Mouse (Mus musculus): ENCODE results near the gene Foxo3. TPM values are rescaled to one million over a fixed set of nuclear protein-coding genes. Genes with fewer than 3 reads are reported as not detected.

The Foxo3 gene
- total RNA-seq, 2 experiments from 2014 or later, result 43.8 to 46.4 TPM

DNA sequence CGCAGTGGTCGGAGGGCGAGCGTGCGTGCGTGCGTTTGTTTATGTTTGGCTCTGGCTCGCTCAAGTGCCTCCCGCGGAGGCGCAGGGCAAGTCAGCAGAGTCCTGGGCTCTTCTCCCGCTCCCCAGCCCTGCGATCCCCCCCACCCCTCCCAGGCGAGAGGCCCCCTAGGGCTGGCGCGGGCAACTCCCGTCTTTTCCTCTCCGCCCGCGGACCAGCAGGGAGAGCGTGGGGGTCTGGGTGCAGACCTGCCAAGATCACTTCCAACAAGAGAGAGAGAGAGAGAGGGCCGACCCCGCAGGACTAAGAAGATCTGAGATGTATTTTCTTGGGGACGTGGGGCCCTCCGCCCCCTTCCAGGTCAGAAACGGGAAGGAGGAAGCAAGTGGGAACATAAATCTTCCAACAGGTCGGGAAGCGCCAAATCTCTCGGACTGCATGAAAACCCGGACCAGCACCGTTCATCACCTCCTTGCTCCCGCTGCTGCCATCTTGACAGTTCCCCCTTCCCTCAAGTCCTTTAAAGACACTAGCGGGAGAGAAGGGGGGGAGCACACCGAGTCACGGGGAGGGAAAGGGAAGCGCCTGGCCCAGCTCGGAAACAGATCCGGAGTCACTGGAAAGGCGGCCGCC, 569 bp downstream of the Foxo3 start:
- DNase-seq (ENCODE audit: low spot score in 2 of 2), result no peak

DNA sequence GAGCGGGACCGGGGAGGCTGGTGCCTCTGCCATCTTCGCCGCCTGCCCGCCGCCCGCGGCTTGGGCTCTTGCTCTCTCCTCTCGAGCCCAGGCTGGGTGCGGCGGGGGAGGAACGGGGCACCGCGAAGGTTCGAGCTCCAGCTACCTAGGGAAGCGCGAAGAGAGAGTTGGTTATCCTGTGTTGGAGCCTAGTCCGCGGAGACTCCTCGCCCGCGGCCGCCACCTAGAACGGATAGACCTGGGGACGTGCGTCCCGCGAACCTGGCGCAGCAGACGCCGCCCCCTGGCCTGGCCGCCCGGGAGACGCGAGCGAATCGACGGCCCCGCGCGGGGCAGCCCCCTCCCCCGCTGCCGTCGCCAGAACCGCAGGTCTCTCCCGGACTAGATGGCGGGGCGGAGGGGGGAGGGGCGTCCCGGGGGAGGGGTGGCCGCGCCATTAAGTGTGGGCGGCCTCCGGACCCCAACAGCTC, 1.1 kb downstream of the Foxo3 start:
- no peak for DNase-seq (ENCODE audit: low spot score in 2 of 2)

DNA sequence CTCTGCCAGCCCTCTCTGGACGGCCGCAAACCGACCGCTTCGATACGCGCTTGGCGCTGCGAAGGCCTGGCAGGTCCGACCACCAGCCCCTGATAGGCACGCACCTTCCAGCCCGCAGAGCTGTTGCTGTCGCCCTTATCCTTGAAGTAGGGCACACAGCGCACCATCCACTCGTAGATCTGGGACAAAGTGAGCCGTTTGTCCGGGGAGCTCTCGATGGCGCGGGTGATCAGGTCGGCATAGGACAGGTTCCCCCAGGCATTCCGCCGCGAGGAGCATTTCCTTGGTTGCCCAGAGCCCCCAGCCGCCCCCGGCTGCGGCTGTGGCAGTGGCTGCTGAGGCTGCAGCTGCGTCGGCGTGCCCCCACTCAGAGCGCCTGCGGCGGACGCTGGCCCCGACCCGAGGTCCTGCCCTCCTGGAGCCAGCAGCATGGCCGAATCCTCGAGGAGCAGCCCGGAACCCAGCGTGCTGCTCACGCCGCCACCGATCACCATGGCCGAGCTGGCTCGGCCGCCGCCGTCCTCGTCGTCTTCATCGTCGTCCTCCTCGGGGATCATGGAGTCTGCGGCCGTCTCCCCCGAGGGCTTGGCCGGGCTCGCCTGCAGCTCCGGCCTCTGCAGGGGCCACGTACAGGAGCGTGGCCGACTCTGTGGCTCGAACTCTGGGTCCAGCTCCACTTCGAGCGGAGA, 1.7 kb downstream of the Foxo3 start:
- DNase-seq (ENCODE audit: low spot score in 2 of 2), result peak in 1 of 2 experiments; percentile 57

DNA sequence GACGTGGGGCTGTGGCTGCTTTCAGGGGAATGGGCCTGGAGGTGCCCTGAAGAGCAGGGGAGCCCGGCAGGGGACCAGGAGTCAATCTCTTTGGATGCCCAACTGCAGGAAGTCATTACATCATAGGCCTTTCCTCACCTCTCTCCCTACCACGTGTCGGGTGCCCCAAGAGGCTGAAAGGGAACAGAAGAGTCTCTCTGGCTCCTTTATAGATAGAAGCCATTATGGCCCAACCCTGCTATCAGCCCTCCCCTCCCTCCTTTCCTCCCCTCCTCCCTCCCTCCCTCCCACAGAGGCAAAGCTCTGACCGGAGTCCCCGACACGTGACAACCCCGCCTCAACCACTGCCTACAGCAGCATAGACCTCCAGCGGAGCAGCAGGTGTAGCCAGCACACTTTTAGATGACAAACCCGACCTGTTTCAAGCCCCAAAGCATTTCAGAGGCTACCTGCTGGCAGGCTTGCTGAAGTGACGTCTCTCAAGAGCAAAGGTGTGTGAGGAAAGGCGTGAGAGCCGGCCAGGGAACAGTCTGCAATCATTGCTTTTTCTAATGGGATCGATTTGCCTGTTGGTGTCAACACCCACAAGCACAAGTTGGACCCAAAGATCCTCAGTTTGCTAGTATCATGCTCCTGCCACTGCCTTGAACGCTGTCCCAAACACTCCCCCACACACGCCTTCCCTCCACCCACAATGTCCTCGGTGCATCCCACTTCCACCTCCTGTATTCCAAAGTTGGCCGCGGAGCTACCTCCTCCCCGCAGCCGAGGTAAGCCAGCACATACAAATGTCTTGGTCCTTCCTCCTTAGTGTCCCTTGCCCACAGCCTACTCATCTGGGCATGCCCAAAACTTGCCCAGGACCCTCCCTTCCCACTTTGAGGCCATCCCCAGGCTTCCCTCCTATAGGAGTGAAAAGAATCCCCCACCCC, 2.5 kb downstream of the Foxo3 start:
- no peak for DNase-seq (ENCODE audit: low spot score in 2 of 2)

DNA sequence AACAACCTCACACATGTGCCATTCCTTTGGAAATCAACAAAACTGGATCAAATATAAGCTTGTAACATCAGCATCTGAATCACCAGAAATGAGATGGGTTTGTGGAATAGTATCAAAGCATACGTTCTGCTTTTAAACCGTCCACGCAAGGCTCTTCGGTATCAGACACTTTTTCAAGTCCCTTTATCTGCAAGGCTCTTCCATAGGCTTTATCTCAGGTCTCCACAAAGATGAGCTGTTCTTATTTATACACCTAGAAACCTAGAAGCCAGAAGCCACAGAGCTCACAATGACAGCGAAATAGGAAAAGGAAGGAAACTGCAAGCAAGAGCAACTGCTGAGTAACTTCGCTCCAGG, 3.2 kb downstream of the Foxo3 start:
- no peak for DNase-seq (ENCODE audit: low spot score in 2 of 2)

DNA sequence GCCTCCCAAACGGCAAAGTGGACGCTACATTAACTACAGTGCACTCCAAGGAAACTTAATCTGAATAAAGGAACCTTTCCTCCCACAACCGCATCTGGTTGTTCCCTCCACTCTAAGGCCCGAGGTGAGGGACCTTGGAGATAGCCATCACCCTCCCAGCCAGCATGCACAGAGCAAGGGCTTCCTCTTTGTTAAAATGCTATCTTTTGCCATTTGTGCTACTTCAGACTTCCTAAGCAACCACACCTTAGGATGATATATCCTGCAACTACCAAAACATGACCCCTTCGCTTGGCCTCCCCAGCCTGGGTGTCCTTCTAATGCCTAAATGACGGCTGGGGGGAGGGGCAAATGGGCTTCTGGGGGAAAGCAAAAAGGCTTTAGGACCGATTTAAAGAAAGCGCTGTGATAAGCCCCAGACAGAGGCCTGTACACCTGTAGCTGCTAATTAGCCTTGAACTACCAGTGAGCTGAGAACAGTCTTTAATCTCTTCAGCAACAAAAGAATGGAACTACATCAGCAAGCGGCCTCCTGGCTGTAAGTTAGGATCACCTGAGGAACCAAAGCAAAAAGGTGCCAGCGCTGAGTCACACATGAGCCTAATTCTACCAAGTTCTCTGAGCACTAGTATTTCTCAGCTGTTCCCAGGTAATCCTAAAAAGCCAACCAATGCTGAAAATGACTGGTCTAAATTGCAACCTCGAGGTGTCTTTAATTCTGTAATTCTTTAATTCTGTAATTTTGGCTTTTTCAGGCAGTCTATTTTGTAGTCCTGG, 4.9 kb downstream of the Foxo3 start:
- no peak for DNase-seq (ENCODE audit: low spot score in 2 of 2)

DNA sequence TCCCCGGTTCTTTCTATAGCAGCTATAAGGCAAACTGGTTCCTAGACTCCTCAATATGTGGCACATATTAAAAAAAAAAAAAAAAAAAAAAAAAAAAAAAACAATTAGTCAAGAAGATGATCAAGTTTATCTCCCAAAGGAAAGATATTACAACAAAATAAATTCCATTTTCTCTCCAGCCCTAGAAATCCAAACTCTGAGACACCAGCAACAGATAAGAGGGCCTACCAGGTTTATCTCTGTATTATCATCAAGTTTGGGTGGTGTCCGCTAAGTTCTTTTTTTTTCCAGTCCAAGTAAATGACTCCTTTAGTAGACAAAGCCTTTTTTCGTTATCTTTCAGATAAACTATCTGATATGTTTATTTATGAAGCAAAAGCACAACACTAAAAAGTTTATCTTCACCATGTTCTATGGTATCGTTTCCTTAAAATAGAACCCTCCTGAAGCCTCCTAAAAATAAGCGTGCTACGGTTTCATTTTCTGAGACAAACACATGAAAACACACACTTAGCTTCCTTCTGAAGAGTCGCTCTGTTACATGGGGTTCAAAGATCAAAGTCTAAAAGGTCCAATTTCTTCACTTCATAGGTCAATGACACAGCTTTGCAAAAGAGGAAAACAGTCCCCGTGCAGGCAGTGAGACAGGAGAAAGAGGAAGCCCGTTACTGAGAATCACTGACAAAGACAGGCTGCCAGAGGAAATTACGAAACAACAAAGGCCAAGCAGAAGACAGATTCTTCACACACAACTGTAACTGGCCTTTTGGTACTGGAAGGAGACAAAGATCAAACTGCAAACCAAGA, 6.1 kb downstream of the Foxo3 start:
- DNase-seq (ENCODE audit: low spot score in 2 of 2), result no peak

DNA sequence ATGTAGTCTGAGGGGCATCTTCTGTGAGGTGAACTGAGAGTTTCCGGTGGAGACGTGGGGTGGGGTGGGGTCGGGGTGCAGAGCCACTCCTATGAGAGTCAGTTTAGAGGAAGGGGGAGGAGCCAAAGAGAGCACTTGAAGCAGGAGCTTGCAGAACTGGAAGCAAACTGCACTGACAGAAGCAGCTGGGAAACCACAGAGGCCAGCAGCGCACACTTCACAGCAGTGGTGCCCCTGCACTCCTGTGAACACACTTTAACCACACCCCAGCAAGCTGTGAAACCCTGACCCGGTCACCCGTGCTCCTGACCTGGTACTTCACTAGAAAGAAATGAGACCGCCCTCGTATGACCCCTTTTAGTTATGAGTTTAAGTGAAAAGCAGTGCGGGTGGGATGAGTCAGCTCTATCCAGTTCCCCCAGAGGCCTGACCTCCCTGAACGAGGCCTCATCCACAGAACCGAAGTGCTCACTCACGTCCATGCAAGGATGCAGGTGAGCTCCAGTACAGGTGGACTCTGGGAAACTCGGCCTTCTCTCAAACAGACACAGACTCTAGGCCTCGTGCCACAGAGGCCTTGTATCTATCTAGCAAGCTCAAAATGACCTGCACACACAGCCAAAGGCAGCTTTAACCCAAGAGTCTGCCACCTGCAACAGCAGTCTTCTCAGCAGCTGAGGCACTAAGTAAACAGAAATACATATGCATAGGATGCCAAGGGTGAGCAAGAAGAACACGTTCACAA, 7.1 kb downstream of the Foxo3 start:
- no peak for DNase-seq (ENCODE audit: low spot score in 2 of 2)

DNA sequence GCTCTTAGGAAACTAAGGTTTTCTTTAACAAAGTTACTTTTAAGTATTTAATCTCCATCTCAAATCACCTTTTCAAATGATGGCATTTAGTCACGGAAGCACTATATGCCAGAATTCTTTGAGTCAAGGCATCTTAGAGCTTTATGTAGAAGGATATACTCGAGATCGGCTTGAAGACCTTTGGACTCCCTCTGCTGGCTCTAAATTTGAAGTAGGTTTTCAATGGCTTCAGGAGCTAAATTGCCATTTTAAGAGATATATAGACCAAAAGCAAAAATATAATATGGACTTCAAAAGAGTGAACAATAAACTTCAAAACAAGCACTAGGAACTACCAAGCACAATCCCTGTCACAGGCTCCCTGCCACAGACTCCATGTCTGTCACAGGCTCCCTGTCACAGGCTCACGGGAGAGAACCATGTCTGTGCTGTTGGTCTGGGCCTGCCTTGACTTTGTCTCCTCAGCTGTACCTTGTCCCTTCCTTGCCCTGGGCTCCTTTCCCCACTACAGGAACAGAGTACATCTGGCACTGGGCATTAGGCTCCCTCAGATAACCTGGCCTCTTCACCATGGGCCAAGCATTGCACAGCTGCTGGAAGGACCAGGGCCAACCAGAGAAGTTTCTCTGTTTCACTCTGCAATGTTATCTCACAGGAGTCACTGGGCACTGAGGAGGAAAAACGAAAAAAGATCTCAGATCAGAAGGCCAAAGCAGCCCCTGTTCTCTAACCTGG, 8.6 kb downstream of the Foxo3 start:
- no peak for DNase-seq (ENCODE audit: low spot score in 2 of 2)

DNA sequence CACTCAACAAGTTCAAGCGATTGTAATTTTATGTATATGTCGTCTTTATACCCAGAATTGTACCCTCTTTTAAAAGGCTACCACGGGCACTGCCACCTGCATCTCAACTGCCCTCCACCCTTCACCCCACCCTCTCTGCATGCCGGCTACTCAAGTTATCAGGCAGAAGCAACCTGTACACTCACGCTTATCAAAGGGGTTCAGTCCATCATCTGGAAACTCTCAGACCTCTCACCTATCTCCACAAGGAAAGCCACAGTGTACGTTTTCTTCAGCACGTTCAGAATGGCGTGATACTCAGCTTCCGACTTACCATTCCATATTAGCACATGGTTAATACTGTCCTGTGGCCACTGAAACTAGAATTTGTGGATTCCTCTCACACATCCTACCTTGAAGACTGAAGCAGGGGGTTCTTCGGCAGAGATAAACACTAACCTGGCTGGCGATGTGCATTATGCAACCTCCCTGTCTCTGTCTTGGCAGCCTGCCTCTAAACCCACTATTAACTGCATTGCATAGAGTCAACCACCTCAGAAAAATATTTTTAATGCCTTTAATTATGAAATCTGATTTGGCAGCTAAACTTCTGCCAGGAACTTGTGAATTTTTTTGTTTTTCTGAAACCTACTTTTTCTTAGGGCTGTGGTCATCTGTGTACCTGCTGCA, 11.4 kb downstream of the Foxo3 start:
- DNase-seq (ENCODE audit: low spot score in 2 of 2), result no peak

DNA sequence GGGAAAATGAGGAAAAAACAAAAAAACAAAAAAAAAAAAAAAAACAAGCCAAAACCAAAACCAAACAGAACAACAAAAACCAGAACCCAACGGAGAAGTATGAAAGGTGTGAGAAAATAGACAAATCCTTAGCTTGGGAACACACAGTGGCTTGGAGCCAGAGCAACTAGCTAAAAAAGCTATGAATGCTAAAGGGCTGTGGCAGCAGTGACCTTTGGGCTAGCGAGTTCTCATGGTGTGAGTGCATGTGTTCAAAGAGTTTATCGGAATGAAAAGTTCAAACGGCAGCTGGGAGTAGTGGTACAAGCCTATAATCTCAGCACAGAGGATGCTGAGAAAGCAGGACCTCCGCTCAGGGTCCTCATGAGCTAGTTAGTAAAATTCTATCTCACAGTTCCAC, 12.4 kb downstream of the Foxo3 start:
- no peak for DNase-seq (ENCODE audit: low spot score in 2 of 2)

DNA sequence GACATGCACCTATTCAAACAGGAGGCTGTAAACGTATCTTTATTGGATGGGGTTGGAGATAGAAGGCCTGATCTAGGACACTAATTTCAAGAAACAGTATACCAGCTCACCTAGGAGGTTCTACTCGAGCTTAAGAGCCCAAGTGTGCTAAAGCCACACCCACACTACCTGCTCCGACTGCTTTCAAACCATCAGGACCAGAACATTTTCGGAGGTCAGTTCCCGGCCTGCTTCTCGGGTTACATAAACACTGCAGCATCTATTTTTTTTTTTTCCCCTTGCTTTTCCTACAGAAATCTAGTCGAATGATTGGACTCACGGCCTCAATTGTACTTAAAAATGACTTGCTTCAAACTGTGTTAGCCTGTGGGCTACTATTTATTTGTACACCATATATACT, 12.9 kb downstream of the Foxo3 start:
- DNase-seq (ENCODE audit: low spot score in 2 of 2), result no peak

DNA sequence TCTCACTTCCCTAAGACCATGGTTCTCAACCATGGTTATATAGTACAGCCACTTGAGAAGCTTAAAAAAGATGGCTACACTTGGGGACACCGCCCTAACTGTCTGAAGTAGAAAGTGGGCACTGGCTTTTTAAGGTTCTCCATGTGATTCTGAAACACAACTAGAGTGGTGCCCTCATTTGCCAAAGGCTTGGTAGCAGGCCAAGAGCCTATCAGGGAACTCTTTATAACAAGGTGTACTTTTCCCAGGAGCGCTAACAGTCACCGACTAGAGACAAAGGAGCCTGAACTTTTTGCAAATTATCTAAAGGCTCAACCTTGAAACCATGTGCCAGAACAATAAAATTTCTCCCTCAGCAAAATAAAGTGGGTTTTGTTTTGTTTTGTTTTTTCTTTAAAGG, 14.5 kb downstream of the Foxo3 start:
- DNase-seq (ENCODE audit: low spot score in 2 of 2), result no peak

DNA sequence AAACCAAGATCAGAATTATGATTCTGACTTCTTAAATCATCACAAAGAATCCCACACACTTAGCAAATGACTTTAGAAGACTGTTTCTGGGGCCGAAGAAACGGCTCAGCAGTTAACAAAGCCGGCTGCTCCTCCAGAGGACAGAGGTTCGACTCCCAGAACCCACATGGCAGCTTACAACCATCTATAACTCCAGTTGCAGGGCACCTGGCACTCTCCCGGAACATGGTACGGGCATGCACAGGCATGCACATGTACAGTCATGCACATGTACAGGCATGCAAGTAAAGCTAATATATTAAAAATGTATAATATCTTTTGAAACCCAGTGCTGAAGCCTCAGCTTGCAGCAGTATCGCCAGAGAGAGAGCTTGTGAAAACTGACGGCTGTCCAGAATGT, 15.5 kb downstream of the Foxo3 start:
- DNase-seq (ENCODE audit: low spot score in 2 of 2), result no peak

DNA sequence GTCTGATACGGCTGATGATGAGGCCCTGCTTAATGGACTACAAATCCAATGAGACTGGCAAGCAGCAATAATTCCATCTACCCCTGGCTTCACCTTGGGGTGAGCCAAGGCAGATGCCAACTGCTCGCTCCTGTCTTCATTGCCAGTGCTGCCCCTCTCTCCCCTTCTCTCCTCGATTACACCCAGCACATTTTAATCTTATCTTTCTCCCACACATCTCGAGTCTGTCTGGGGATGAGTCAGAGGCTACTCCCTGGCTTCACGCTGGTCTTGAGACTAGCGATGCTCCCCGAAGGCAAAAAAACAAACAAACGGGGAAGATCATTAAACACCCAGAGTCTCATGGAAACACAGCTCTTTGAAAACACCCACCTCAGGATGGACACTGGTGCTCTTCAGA, 16.0 kb downstream of the Foxo3 start:
- no peak for DNase-seq (ENCODE audit: low spot score in 2 of 2)

DNA sequence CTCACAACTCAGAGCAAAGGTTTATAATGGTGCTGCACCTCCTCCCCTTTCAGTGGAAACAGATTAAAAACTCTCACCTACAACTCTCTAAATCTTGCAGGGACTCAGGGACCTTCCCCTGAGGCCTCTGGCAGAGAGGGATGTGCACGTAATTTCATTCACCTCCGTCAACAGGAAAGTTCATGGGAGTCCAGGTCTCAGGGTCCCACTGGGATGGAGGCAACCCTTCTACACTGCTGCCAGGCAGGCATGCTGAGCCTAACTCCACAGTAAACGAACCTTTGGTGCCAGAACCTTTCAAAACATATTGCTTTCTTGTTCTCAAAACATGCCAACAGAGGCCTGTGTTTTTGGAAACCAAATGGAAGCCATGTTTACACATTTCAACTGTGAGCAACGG, 17.0 kb downstream of the Foxo3 start:
- no peak for DNase-seq (ENCODE audit: low spot score in 2 of 2)

DNA sequence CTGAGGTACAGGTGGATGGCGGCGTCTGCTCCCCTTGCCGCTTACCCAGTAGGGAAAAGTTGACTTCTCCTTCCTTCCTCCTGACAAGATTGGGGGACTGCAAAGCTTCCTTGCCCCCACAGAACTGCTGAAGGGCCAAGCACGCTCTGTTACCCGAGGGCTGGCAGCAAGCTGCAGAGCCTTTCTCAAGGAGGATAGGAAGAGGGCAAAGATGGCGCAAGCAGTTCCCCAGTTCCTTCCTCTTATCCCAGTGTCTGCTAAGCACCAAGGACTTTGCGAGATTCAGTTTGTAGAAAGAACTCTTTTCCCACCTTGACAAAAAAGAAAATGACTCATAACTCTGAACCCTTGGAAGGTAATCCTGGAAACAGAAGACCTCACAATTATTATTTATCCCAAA, 18.6 kb downstream of the Foxo3 start:
- DNase-seq (ENCODE audit: low spot score in 2 of 2), result no peak

DNA sequence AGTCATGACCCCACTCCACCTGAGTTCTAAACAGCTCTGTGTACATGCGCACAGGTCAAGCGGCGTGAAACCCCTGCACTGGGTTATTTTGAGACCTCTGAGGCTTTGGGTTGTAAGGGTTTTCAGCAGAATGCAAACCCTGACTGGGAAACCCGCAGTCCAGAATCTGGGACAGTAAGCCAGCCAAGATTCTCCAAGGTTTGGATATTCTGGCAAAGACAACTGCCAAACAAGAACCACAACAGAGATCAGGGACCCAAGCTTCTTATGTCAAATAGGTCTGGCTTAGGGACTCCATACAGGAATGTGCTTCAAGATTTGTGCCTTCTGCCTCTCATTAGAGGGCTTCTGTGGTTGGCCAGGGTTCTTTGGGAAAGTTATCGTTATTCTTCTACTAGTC, 21.8 kb downstream of the Foxo3 start:
- no peak for DNase-seq (ENCODE audit: low spot score in 2 of 2)
